Mouse (Mus musculus): ENCODE data around the gene Misp. TPM values are rescaled to one million over a fixed set of nuclear protein-coding genes. Genes with fewer than 3 reads are reported as not detected.

Misp gene
- total RNA-seq, 2 experiments from 2014 or later: 0.14 to 0.45 TPM

- DNase-seq: peak; percentile 79
Observed at GRCm38 (mm10) chr10:79794491-79794931, 26.3 kb upstream of the Misp start.

- DNase-seq: no peak
Observed at GRCm38 (mm10) chr10:79795905-79796304, 24.9 kb upstream of the Misp start.

GRCm38 (mm10) chr10:79797326-79797725 is 23.5 kb upstream of the Misp start:
- DNase-seq: peak; percentile 50

GRCm38 (mm10) chr10:79798289-79798928 is 22.4 kb upstream of the Misp start:
- DNase-seq: no peak

GRCm38 (mm10) chr10:79800508-79800907 is 20.3 kb upstream of the Misp start:
- DNase-seq: no peak

- no peak for DNase-seq
Observed at GRCm38 (mm10) chr10:79801837-79802236, 19.0 kb upstream of the Misp start.

GRCm38 (mm10) chr10:79802331-79802971 is 18.3 kb upstream of the Misp start:
- DNase-seq: peak; percentile 52

- peak; percentile 65 for DNase-seq
Observed at GRCm38 (mm10) chr10:79803716-79804323, 17.0 kb upstream of the Misp start.

- DNase-seq: peak; percentile 76
Observed at GRCm38 (mm10) chr10:79805636-79806035, 15.2 kb upstream of the Misp start.

GRCm38 (mm10) chr10:79806331-79806730 is 14.5 kb upstream of the Misp start:
- no peak for DNase-seq

- peak; percentile 50 for DNase-seq
Observed at GRCm38 (mm10) chr10:79806972-79807371, 13.8 kb upstream of the Misp start.

GRCm38 (mm10) chr10:79807826-79808225 is 13.0 kb upstream of the Misp start:
- peak; percentile 70 for DNase-seq

GRCm38 (mm10) chr10:79808728-79809127 is 12.1 kb upstream of the Misp start:
- no peak for DNase-seq

GRCm38 (mm10) chr10:79811736-79812637 is 8.8 kb upstream of the Misp start:
- peak; percentile 92 for DNase-seq

GRCm38 (mm10) chr10:79814271-79814842 is 6.4 kb upstream of the Misp start:
- no peak for DNase-seq

GRCm38 (mm10) chr10:79815671-79816494 is 4.9 kb upstream of the Misp start:
- no peak for DNase-seq

GRCm38 (mm10) chr10:79817111-79817510 is 3.7 kb upstream of the Misp start:
- no peak for DNase-seq

GRCm38 (mm10) chr10:79818225-79818624 is 2.6 kb upstream of the Misp start:
- no peak for DNase-seq

GRCm38 (mm10) chr10:79819606-79820005 is 1.2 kb upstream of the Misp start:
- DNase-seq: no peak

GRCm38 (mm10) chr10:79820277-79820676 is 512 bp upstream of the Misp start:
- DNase-seq: no peak

GRCm38 (mm10) chr10:79821731-79822130 is 942 bp downstream of the Misp start:
- no peak for DNase-seq

All from heart, postnatal 4 days (tissue).